Mouse (Mus musculus) thymus, adult 2 months (tissue): ENCODE measurements around the gene Sptan1. TPM values are rescaled to one million over a fixed set of nuclear protein-coding genes. Genes with fewer than 3 reads are reported as not detected.

Experiments used
- DNase-seq: peaks from one replicate; pipeline ENCODE4 v3.0.0; 2021
- H3K27ac ChIP-seq: fragments of 200-500 bp; 2 replicates; pipeline ENCODE4 v1.5.1; 2012; ENCODE audit warnings: low read length, control low read depth; ENCODE audit not compliant: control insufficient read depth, insufficient read depth
- H3K27me3 ChIP-seq: fragments of 200-500 bp; 2 replicates; pipeline ENCODE4 v1.6.1; 2012; ENCODE audit warnings: mild to moderate bottlenecking, low read length, moderate library complexity, mixed read lengths; ENCODE audit not compliant: control insufficient read depth, insufficient read depth
- H3K36me3 ChIP-seq: fragments of 200-500 bp; 2 replicates; pipeline ENCODE4 v1.6.1; 2012; ENCODE audit warnings: mild to moderate bottlenecking, low read length, moderate library complexity; ENCODE audit not compliant: control insufficient read depth, insufficient read depth
- H3K4me1 ChIP-seq: fragments of 200-500 bp; replicated peaks from 2 replicates; pipeline ENCODE4 v1.6.1; 2012; ENCODE audit warnings: low read length; ENCODE audit not compliant: control insufficient read depth, insufficient read depth
- H3K4me3 ChIP-seq: fragments of 200-500 bp; 2 replicates; pipeline ENCODE4 v1.5.1; 2012; ENCODE audit warnings: mild to moderate bottlenecking, low read length, control low read depth, moderate library complexity; ENCODE audit not compliant: control insufficient read depth, insufficient read depth
- CTCF ChIP-seq: fragments of 200-500 bp; IDR thresholded peaks from 2 replicates; pipeline ENCODE4 v1.5.1; 2012; ENCODE audit warnings: mild to moderate bottlenecking, control low read depth, low read length, moderate library complexity, borderline replicate concordance; ENCODE audit not compliant: control insufficient read depth, poor library complexity, insufficient read depth; ENCODE audit errors: extremely low read depth
- POLR2A ChIP-seq: fragments of 200-500 bp; IDR thresholded peaks from 2 replicates; pipeline ENCODE4 v1.6.1; 2012; ENCODE audit warnings: mild to moderate bottlenecking, low read length, control low read depth, moderate library complexity; ENCODE audit not compliant: control insufficient read depth, poor library complexity, insufficient read depth; ENCODE audit errors: extremely low read depth
- WGBS: fragments of 180-500 bp; shearing (Covaris S2); methylation state at CpG from one replicate; pipeline ENCODE4 v1.1.7; 2018; 5-methylcytosine and 5-hydroxymethylcytosine counted together
- polyA plus RNA-seq: library from polyadenylated mRNA; depleted of rRNA; stranded (reverse); fragments of >200 nt; gene quantifications from 2 replicates; pipeline ENCODE4 v1.2.3, GENCODE M21; 2012

Sptan1 gene
- polyA plus RNA-seq, 1 experiment: 168 TPM

DNA sequence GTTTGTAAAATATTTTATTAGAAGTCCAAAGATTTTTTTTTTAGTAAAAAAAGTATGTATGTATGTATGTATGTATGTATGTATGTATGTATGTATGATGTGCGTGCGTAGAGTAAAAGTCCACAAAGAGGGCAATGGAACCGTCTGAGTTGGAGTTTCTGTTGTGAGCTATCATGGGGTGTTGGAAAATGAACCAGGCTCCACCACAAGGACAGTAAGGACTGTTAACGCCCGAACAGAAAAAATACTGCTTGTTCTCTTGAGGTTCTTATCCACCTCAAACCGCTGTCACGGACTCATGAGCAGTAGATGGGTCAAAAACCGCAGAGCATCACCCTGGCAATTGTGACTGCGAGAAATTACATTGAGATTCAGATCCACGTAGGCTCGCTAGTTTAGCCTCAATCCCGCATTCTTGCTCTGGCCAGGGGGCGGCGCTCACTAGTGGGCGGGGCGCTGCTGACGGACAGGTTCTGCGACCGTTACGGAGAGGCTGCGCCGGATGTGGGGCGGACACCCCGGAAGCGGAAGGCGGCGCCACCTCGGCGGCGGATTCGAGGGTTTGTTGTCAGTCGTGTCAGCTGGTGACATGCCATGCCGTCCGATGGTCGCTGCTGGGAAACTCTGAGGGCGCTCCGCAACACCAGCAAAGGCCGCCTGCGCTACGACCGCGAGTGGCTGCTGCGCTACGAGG, 30.3 kb upstream of the Sptan1 start, which contains the start of gene Gle1:
Gene Gle1, plus strand, starts transcription at position 521 of the 694 bp plus-strand sequence.
- peaks cover 13% of the 10 kb centered on the region for H3K36me3 ChIP-seq
- TF ChIP-seq CTCF (peak; percentile 85), POLR2A (peak; percentile 29; the same call in 1 of the 2 replicates)
- H3K27ac ChIP-seq: no peak within 1 kb of the TSS
- WGBS: 3% methylated on average over 44 of the region's 44 CpGs
- H3K4me1 ChIP-seq: 0 out of 2 replicates have a peak, but pooled peaks cover 2% of the 10 kb centered on the region
- H3K4me3 ChIP-seq: peak within 1 kb of the TSS; percentile 71
- peak; percentile 97 for DNase-seq
- no peaks in the 10 kb centered on the region for H3K27me3 ChIP-seq

- DNase-seq: no peak
- no peaks in the 10 kb centered on the region for H3K27me3 ChIP-seq
- H3K4me3 ChIP-seq: no peak overlapping the region
- 0 out of 2 replicates have a peak, but pooled peaks cover 2% of the 10 kb centered on the region for H3K4me1 ChIP-seq
- WGBS: 94% methylated on average over 9 of the region's 9 CpGs
- TF ChIP-seq CTCF (no peak), POLR2A (no peak)
- peaks cover 46% of the 10 kb centered on the region for H3K36me3 ChIP-seq
- H3K27ac ChIP-seq: no peak overlapping the region
Measured at GRCm38 (mm10) chr2:29940073-29940472, 25.3 kb upstream of the Sptan1 start.

GRCm38 (mm10) chr2:29940826-29941225, 24.5 kb upstream of the Sptan1 start:
- Histone ChIP-seq H3K27ac (no peak overlapping the region), H3K4me3 (no peak overlapping the region), H3K4me1 (0 out of 2 replicates have a peak, but pooled peaks cover 2% of the 10 kb centered on the region), H3K27me3 (no peaks in the 10 kb centered on the region), H3K36me3 (peaks cover 52% of the 10 kb centered on the region)
- TF ChIP-seq POLR2A (no peak), CTCF (no peak)
- DNase-seq: no peak
- 97% methylated on average over 7 of the region's 7 CpGs for WGBS

DNA sequence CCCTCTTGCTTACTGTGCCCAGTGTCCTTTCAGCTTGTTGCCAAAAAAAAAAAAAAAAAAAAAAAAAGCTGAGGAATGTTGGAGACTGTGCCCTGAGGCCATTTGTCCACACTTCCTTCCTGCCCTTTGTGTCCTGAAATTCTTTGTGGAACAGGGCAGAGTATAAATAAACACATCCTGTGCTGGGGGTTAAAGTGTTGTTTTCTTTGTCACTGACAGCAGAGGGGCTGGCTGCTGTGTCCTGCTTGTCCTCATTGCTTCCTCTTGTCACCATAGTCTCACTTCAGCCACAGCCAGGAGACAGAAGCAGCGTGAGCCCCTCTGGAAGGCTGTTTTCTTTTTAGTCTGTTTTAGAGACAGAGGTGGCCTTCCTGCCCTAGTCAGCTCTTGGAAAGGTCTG, 20.6 kb upstream of the Sptan1 start:
- Histone ChIP-seq H3K27ac (no peak overlapping the region), H3K4me1 (no peaks in the 10 kb centered on the region), H3K4me3 (no peak overlapping the region), H3K27me3 (no peaks in the 10 kb centered on the region), H3K36me3 (peaks cover 77% of the 10 kb centered on the region)
- 97% methylated on average over 1 of the region's 1 CpGs for WGBS
- TF ChIP-seq CTCF (no peak), POLR2A (no peak)
- no peak for DNase-seq

- H3K27me3 ChIP-seq: no peaks in the 10 kb centered on the region
- no peaks in the 10 kb centered on the region for H3K4me1 ChIP-seq
- H3K27ac ChIP-seq: no peak overlapping the region
- 95% methylated on average over 5 of the region's 5 CpGs for WGBS
- H3K4me3 ChIP-seq: no peak overlapping the region
- TF ChIP-seq CTCF: no peak
- no peak for TF ChIP-seq POLR2A
- peaks cover 63% of the 10 kb centered on the region for H3K36me3 ChIP-seq
- no peak for DNase-seq
Measured at GRCm38 (mm10) chr2:29948896-29949295, 16.5 kb upstream of the Sptan1 start.

DNA sequence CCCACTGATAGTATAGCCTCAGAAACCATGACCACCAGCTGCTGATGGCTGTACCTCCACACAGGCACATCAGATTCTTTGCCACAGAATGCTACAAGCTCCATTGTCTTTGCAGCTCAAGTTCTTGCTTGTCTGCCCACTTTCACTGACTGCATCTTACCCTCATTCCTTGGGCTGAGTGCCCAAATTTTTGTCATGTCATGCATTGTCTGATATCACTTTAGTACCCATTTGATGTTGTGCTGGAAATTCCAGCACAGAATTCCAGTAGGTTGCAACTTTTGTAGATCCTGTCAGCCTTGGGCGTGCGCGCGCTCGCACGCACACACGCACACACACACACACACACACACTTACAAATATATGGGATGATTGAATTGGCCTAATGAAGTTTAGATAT, 4.1 kb upstream of the Sptan1 start:
- 94% methylated on average over 7 of the region's 7 CpGs for WGBS
- no peaks in the 10 kb centered on the region for H3K4me1 ChIP-seq
- no peak overlapping the region for H3K27ac ChIP-seq
- peaks cover 10% of the 10 kb centered on the region for H3K36me3 ChIP-seq
- no peaks in the 10 kb centered on the region for H3K27me3 ChIP-seq
- no peak overlapping the region for H3K4me3 ChIP-seq
- DNase-seq: no peak
- no peak for TF ChIP-seq CTCF
- no peak for TF ChIP-seq POLR2A
